Mouse (Mus musculus) adrenal gland, adult 2 months (tissue): Measurements from ENCODE around the gene Tmem164. TPM values are rescaled to one million over a fixed set of nuclear protein-coding genes. Genes with fewer than 3 reads are reported as not detected.
A peak's percentile ranks its signal among the peaks of the same experiment; 100 is the strongest.
"Not testable (repeated sequence)": the region's sequence is repeated elsewhere in the genome, so short reads cannot be mapped to it uniquely, and the experiment has no call there.

Source experiments
- DNase-seq: peaks from one replicate; pipeline ENCODE4 v3.0.0; 2021
- long read RNA-seq: library from polyadenylated mRNA; stranded (forward); transcript quantifications from one replicate; pipeline ENCODE4 v2.0.0, GENCODE M21; 2021
- polyA plus RNA-seq: library from polyadenylated mRNA; depleted of rRNA; stranded (reverse); fragments of >200 nt; gene quantifications from 2 replicates; pipeline ENCODE4 v1.2.3, GENCODE M21; 2012; rRNA removed
- total RNA-seq, 2 experiments: library from RNA; stranded (reverse); gene quantifications; 2 replicates each; pipeline ENCODE4 v1.2.3; 2021

Gene Tmem164
- 10 to 100 TPM; 26.0 to 36.3 TPM for total RNA-seq
- 16.4 and 18.9 TPM in 2 replicates for polyA plus RNA-seq
- long read RNA-seq, full-length matches to known transcripts, result 20 of 51 reads
- long read RNA-seq, partial matches to known transcripts, result 16 of 51 reads
- long read RNA-seq, other reads (novel, unspliced or antisense), result 15 of 51 reads

- DNase-seq, result peak; percentile 92
Observed at GRCm38 (mm10) chrX:142681056-142681615, at the start of gene Tmem164. Gene Tmem164, plus strand, starts transcription at chrX:142681406.

GRCm38 (mm10) chrX:142632990-142633389 is 48.2 kb upstream of the Tmem164 start:
- not testable (repeated sequence) for DNase-seq

- DNase-seq, result no peak
Observed at GRCm38 (mm10) chrX:142647202-142647601, 34.0 kb upstream of the Tmem164 start.

GRCm38 (mm10) chrX:142650117-142650764 is 31.0 kb upstream of the Tmem164 start:
- no peak for DNase-seq

- DNase-seq, result no peak
Observed at GRCm38 (mm10) chrX:142664704-142665422, 16.3 kb upstream of the Tmem164 start.

GRCm38 (mm10) chrX:142665423-142665805 is 15.8 kb upstream of the Tmem164 start:
- DNase-seq, result no peak

GRCm38 (mm10) chrX:142669312-142670091 is 11.7 kb upstream of the Tmem164 start:
- no peak for DNase-seq

GRCm38 (mm10) chrX:142670121-142670520 is 11.1 kb upstream of the Tmem164 start:
- no peak for DNase-seq

- no peak for DNase-seq
Observed at GRCm38 (mm10) chrX:142671141-142671540, 10.1 kb upstream of the Tmem164 start.

GRCm38 (mm10) chrX:142672701-142673100 is 8.5 kb upstream of the Tmem164 start:
- DNase-seq, result no peak

- no peak for DNase-seq
Observed at GRCm38 (mm10) chrX:142677193-142677592, 4.0 kb upstream of the Tmem164 start.

- no peak for DNase-seq
Observed at GRCm38 (mm10) chrX:142678499-142679474, 2.4 kb upstream of the Tmem164 start.

GRCm38 (mm10) chrX:142679502-142680250 is 1.5 kb upstream of the Tmem164 start:
- DNase-seq, result no peak

- DNase-seq, result no peak
Observed at GRCm38 (mm10) chrX:142680391-142681055, 683 bp upstream of the Tmem164 start.

GRCm38 (mm10) chrX:142681616-142682141 is 473 bp downstream of the Tmem164 start:
- DNase-seq, result peak; percentile 87

- DNase-seq, result no peak
Observed at GRCm38 (mm10) chrX:142682176-142682820, 1.1 kb downstream of the Tmem164 start.

GRCm38 (mm10) chrX:142682990-142683389 is 1.8 kb downstream of the Tmem164 start:
- peak; percentile 46 for DNase-seq

GRCm38 (mm10) chrX:142684674-142685073 is 3.5 kb downstream of the Tmem164 start:
- DNase-seq, result no peak

GRCm38 (mm10) chrX:142685676-142686075 is 4.5 kb downstream of the Tmem164 start:
- no peak for DNase-seq
